Mouse (Mus musculus) cerebellum, adult 2 months (tissue): ENCODE measurements around the gene Frmpd4.

Experiments
- CTCF ChIP-seq: fragments of 200-500 bp; IDR thresholded peaks from 2 replicates; pipeline ENCODE4 v1.5.1; 2011; ENCODE audit warnings: low read depth, mild to moderate bottlenecking, control low read depth, low read length, moderate library complexity, borderline replicate concordance; ENCODE audit not compliant: insufficient read depth
- POLR2A ChIP-seq: fragments of 200-500 bp; IDR thresholded peaks from 2 replicates; pipeline ENCODE4 v1.6.1; 2011; ENCODE audit warnings: low read length, control low read depth, borderline replicate concordance; ENCODE audit not compliant: insufficient read depth

DNA sequence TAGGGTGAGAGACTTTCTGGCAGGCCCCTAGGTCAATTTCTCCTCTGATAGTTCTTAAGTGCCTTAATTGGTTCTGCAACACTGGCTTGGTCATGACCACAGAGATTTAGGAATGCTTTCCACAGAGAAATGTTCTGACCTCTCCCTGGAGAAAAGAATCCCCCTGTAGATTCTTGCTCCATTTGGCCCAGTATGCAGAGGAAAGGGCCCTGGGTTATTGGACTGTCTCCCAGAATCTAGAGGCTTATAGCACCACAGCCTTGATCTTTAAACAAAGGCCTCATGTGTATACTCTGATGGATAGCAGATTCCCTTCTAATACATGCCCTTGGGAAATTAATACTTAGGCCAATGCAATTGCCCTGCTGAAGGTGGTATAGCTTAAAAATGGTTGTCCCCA lies 667.5 kb downstream of the Frmpd4 start:
- TF ChIP-seq CTCF (no peak), POLR2A (no peak)
